Mouse (Mus musculus) Patski (cell line): Measurements from ENCODE around the gene Klb. TPM values are rescaled to one million over a fixed set of nuclear protein-coding genes. Genes with fewer than 3 reads are reported as not detected.
"Not testable (repeated sequence)": the region's sequence is repeated elsewhere in the genome, so short reads cannot be mapped to it uniquely, and the experiment has no call there.

Experiments
- ATAC-seq: fragments of 100-300 bp; one replicate; pipeline ENCODE4 v1.8.0; 2021
- CTCF ChIA-PET: fragments of 350-600 bp; sonication (Branson Sonifier 250); formaldehyde crosslinking; loops from one replicate; lab custom pipeline; 2022; ENCODE audit warnings: inconsistent platforms; lab: Charles Lee
- POLR2A ChIA-PET: fragments of 350-600 bp; sonication (Branson Sonifier 250); formaldehyde crosslinking; loops from one replicate; lab custom pipeline; 2022; ENCODE audit warnings: antibody characterized with exemption, inconsistent platforms; lab: Charles Lee
- DNase-seq: peaks from one replicate; pipeline ENCODE4 v3.0.0-alpha.2; 2011; ENCODE audit warnings: low read depth, low spot score
- H3K27me3 ChIP-seq: fragments of 371-371 bp; one replicate; pipeline ENCODE4 v1.5.1; 2021
- CTCF ChIP-seq: fragments of 100-300 bp; IDR thresholded peaks from one replicate; pipeline ENCODE4 v1.5.1; 2021
- in situ Hi-C: fragments of 300-500 bp; cut with MboI; formaldehyde crosslinking; loops from 3 replicates; pipeline ENCODE4 v1.11.1; 2018; ENCODE audit warnings: low pct_unique_long_range_greater_than_20kb, mixed read lengths
- polyA plus RNA-seq: library from polyadenylated mRNA; unstranded; gene quantifications from one replicate; pipeline ENCODE4 v1.2.3, GENCODE M21; 2021

Klb gene
- 0.05 TPM for polyA plus RNA-seq

GRCm38 (mm10) chr5:65348168-65348567 is at the start of gene Klb:
Gene Klb (plus strand): TSS chr5:65348314.
- H3K27me3 ChIP-seq: peaks cover 10% of the 10 kb centered on the region
- POLR2A ChIA-PET: no interaction called here
- DNase-seq (no peak), ATAC-seq (no peak)
- in situ Hi-C loops: no loop called here
- CTCF ChIA-PET: no interaction called here
- no peak for TF ChIP-seq CTCF

- DNase-seq, in situ Hi-C loops, H3K27me3 ChIP-seq, CTCF ChIA-PET, ATAC-seq, POLR2A ChIA-PET: not testable (repeated sequence)
Observed at GRCm38 (mm10) chr5:65299623-65300022, 48.5 kb upstream of the Klb start.

- ChIA-PET CTCF (no interaction called here), POLR2A (no interaction called here)
- ATAC-seq (no peak), DNase-seq (no peak)
- TF ChIP-seq CTCF: no peak
- in situ Hi-C loops: no loop called here
- H3K27me3 ChIP-seq: no peaks in the 10 kb centered on the region
Observed at GRCm38 (mm10) chr5:65300121-65300520, 48.0 kb upstream of the Klb start.

GRCm38 (mm10) chr5:65305516-65305915 is 42.6 kb upstream of the Klb start:
- ATAC-seq: no peak

GRCm38 (mm10) chr5:65308208-65308607 is 39.9 kb upstream of the Klb start:
- TF ChIP-seq CTCF: no peak
- DNase-seq (no peak), ATAC-seq (no peak)
- H3K27me3 ChIP-seq: no peaks in the 10 kb centered on the region
- CTCF ChIA-PET: interaction anchor here (0.7 kb wide), 1 partner anchor 283 kb away, joined by 3 read pairs; no protein-coding TSS in a partner anchor
- POLR2A ChIA-PET: no interaction called here
- in situ Hi-C loops: no loop called here

More at GRCm38 (mm10) chr5:65305516-65305915, 42.6 kb upstream of the Klb start:
- H3K27me3 ChIP-seq: no peaks in the 10 kb centered on the region
- DNase-seq: no peak
- ChIA-PET POLR2A (no interaction called here), CTCF (no interaction called here)
- no peak for TF ChIP-seq CTCF
- in situ Hi-C loops: no loop called here

GRCm38 (mm10) chr5:65308866-65309265 is 39.2 kb upstream of the Klb start:
- in situ Hi-C loops: no loop called here
- no peak for TF ChIP-seq CTCF
- H3K27me3 ChIP-seq: no peaks in the 10 kb centered on the region
- ATAC-seq (no peak), DNase-seq (no peak)
- ChIA-PET CTCF (interaction anchor here (0.7 kb wide), 1 partner anchor 283 kb away, joined by 3 read pairs; no protein-coding TSS in a partner anchor), POLR2A (no interaction called here)

GRCm38 (mm10) chr5:65319176-65319575 is 28.9 kb upstream of the Klb start:
- in situ Hi-C loops: no loop called here
- DNase-seq (no peak), ATAC-seq (no peak)
- no peak for TF ChIP-seq CTCF
- CTCF ChIA-PET: no interaction called here
- POLR2A ChIA-PET: no interaction called here
- H3K27me3 ChIP-seq: no peaks in the 10 kb centered on the region

GRCm38 (mm10) chr5:65322165-65322564 is 25.9 kb upstream of the Klb start:
- DNase-seq: no peak
- CTCF ChIA-PET: no interaction called here

GRCm38 (mm10) chr5:65324271-65324670 is 23.8 kb upstream of the Klb start:
- ChIA-PET POLR2A (no interaction called here), CTCF (interaction anchor here (0.8 to 1.7 kb wide), 3 partner anchors 9 to 30 kb away, joined by 3 to 6 read pairs (median 4); no protein-coding TSS in a partner anchor)
- DNase-seq: no peak
- ATAC-seq: no peak
- in situ Hi-C loops: no loop called here
- no peaks in the 10 kb centered on the region for H3K27me3 ChIP-seq
- no peak for TF ChIP-seq CTCF

More at GRCm38 (mm10) chr5:65322165-65322564, 25.9 kb upstream of the Klb start:
- POLR2A ChIA-PET: interaction anchor here (0.6 kb wide), 1 partner anchor 147 kb away, joined by 3 read pairs; no protein-coding TSS in a partner anchor
- no peaks in the 10 kb centered on the region for H3K27me3 ChIP-seq
- in situ Hi-C loops: no loop called here
- TF ChIP-seq CTCF: no peak
- no peak for ATAC-seq

- no peaks in the 10 kb centered on the region for H3K27me3 ChIP-seq
- in situ Hi-C loops: no loop called here
- ATAC-seq (no peak), DNase-seq (no peak)
- ChIA-PET POLR2A (no interaction called here), CTCF (interaction anchor here (0.8 to 1.7 kb wide), 3 partner anchors 10 to 30 kb away, joined by 3 to 6 read pairs (median 4); no protein-coding TSS in a partner anchor)
- TF ChIP-seq CTCF: no peak
Observed at GRCm38 (mm10) chr5:65324758-65325355, 23.3 kb upstream of the Klb start.

- CTCF ChIA-PET: interaction anchor here (1.3 kb wide), 1 partner anchor 61 kb away, joined by 3 read pairs; no protein-coding TSS in a partner anchor
- POLR2A ChIA-PET: no interaction called here
- in situ Hi-C loops: no loop called here
Observed at GRCm38 (mm10) chr5:65326212-65326611, 21.9 kb upstream of the Klb start.

More at GRCm38 (mm10) chr5:65326212-65326611, 21.9 kb upstream of the Klb start:
- DNase-seq (no peak), ATAC-seq (no peak)
- no peak for TF ChIP-seq CTCF
- H3K27me3 ChIP-seq: no peaks in the 10 kb centered on the region
